Mouse (Mus musculus) brain, adult 2 months (tissue): ENCODE results near the gene Tox3.

ENCODE experiments used
- DNase-seq: peaks from one replicate; pipeline ENCODE4 v3.0.0; 2011; ENCODE audit warnings: low read depth, low spot score

Gene Tox3

GRCm38 (mm10) chr8:90244458-90245145 lies 103.5 kb downstream of the Tox3 start:
- DNase-seq: peak; percentile 80

GRCm38 (mm10) chr8:90243957-90244356 lies 104.2 kb downstream of the Tox3 start:
- DNase-seq: no peak

- no peak for DNase-seq
Observed at GRCm38 (mm10) chr8:90242351-90242750, 105.8 kb downstream of the Tox3 start.

GRCm38 (mm10) chr8:90241461-90241860 lies 106.7 kb downstream of the Tox3 start:
- DNase-seq: no peak

GRCm38 (mm10) chr8:90232501-90232900 lies 115.6 kb downstream of the Tox3 start:
- no peak for DNase-seq

GRCm38 (mm10) chr8:90224172-90224571 lies 124.0 kb downstream of the Tox3 start:
- DNase-seq: no peak

GRCm38 (mm10) chr8:90209105-90210037 lies 138.8 kb downstream of the Tox3 start:
- no peak for DNase-seq
